Mouse (Mus musculus) MEL (cell line): ENCODE measurements around the gene Agpat1.
A peak's percentile ranks its signal among the peaks of the same experiment; 100 is the strongest.

ENCODE experiments used
- CHD2 ChIP-seq: IDR thresholded peaks from 2 replicates; pipeline ENCODE4 v1.6.1; 2011; ENCODE audit warnings: low read length, improper control_type of control experiment
- CTCF ChIP-seq, 3 experiments: IDR thresholded peaks in 2 of 3; conservative IDR thresholded peaks in 1 of 3; 2 replicates each; pipeline ENCODE4 v1.5.1; 2011 to 2012; ENCODE audit warnings: low read length in 3 of 3, low read depth in 2 of 3, mild to moderate bottlenecking in 2 of 3, improper control_type of control experiment in 1 of 3, inconsistent platforms in 1 of 3, mixed read lengths in 1 of 3, moderate library complexity in 1 of 3; ENCODE audit not compliant: control insufficient read depth in 1 of 3, insufficient read depth in 1 of 3, poor library complexity in 1 of 3, severe bottlenecking in 1 of 3
- EP300 ChIP-seq, 2 experiments: IDR thresholded peaks; 2 replicates each; pipeline ENCODE4 v1.6.1; 2011; ENCODE audit warnings: improper control_type of control experiment in 2 of 2, low read length in 2 of 2, low read depth in 1 of 2, mild to moderate bottlenecking in 1 of 2
- POLR2A ChIP-seq, 2 experiments: IDR thresholded peaks; 2 replicates each; pipeline ENCODE4 v1.6.1; 2011 to 2012; ENCODE audit warnings: low read length in 2 of 2, mild to moderate bottlenecking in 2 of 2, control low read depth in 1 of 2, improper control_type of control experiment in 1 of 2, low read depth in 1 of 2, moderate library complexity in 1 of 2; ENCODE audit not compliant: control insufficient read depth in 1 of 2, insufficient read depth in 1 of 2, poor library complexity in 1 of 2
- RCOR1 ChIP-seq: IDR thresholded peaks from 2 replicates; pipeline ENCODE4 v1.6.1; 2012; ENCODE audit warnings: low read depth, mild to moderate bottlenecking, inconsistent platforms, low read length, improper control_type of control experiment
- TCF12 ChIP-seq: IDR thresholded peaks from 2 replicates; pipeline ENCODE4 v1.6.1; 2014; ENCODE audit warnings: low read depth, mild to moderate bottlenecking, inconsistent platforms, low read length, improper control_type of control experiment, moderate library complexity

DNA sequence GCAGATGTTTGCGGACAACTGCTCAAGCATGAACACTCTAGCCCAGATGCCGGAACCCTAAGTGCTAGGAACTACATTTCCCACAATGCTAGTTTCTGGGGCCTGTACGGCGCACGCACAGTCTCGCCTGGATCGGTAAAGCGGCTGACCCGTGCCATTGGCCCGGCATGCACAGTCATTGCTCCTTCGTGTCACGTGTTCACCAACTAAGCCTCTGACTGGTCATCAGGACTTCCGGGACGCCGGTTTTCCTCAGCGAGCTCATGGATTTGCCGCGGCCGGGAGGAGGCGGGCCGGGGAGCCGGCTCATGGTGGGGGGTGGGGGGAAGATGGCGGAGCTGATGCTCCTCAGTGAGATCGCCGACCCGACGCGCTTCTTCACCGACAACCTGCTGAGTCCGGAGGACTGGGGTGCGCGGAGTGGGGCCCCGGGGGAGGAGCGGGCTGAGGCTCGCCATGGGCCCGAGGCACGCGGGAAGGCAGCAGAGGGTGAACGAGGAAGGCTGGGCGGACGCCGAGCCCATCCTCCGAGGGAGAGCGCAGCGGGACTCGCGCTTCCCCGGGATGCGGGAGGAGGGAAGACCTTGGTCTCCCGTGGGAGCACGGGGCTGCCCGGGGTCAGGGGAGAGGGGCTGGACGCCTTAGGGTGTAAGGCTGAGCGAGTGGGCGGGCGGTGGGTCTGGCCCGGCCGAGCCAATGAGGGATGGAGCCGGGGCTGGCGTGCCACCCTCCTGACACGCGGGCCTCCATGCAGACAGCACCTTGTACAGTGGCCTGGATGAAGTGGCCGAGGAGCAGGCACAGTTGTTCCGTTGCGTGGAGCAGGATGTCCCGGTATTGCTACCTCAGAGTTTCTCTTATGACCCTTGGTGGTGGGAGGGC is 43.1 kb downstream of the Agpat1 start, which contains the start of gene Atf6b:
- TF ChIP-seq CTCF (IDR thresholded peaks at IDR 0.05 in 2 of 3, conservative IDR thresholded peaks at IDR 0.05 in 1 of 3; ENCODE audit: control insufficient read depth in 1 of 3, insufficient read depth in 1 of 3, low read depth in 2 of 3, low read length in 3 of 3, poor library complexity in 1 of 3, severe bottlenecking in 1 of 3) (no peak), POLR2A (IDR thresholded peaks at IDR 0.05; ENCODE audit: control insufficient read depth in 1 of 2, insufficient read depth in 1 of 2, low read depth in 1 of 2, low read length in 2 of 2, poor library complexity in 1 of 2) (peak; percentile 78 to 83; a peak in 3 of 4 replicates), EP300 (IDR thresholded peaks at IDR 0.05; ENCODE audit: low read depth in 1 of 2, low read length in 2 of 2) (no peak), RCOR1 (no peak), TCF12 (peak; percentile 37), CHD2 (no peak)
